Comparison of ENCODE assay signal across 12 mouse cellular contexts in genomic region chr6:38316050-38316449, GRCm38 (mm10). TPM values are rescaled to one million over a fixed set of nuclear protein-coding genes. Genes with fewer than 3 reads are reported as not detected.
A peak's percentile ranks its signal among the peaks of the same experiment; 100 is the strongest.
DNase-seq lines count a peak whose midpoint lies in the region; ATAC-seq and TF ChIP-seq lines count a peak whose summit lies in the region.
"Had no signal": no experiment of that assay in that cellular context is flagged by ENCODE, and none has a peak within 500 bp of the region (broad histone marks: within the 10 kb centered on the region; RNA-seq: fewer than 3 reads in every experiment).

No protein-coding gene starts in this region.

- TF ChIP-seq CTCF in embryonic fibroblast, embryonic 13.5 days (IDR thresholded peaks at IDR 0.05; ENCODE audit: borderline replicate concordance, insufficient read depth, low read length), result no peak
- TF ChIP-seq CTCF in liver, postnatal 0 days (IDR thresholded peaks at IDR 0.05; ENCODE audit: low read depth), result no peak
- no peak for TF ChIP-seq CTCF in layer of hippocampus, adult 2 months (conservative IDR thresholded peaks at IDR 0.05)

- TF ChIP-seq EP300 in liver, postnatal 0 days (IDR thresholded peaks at IDR 0.05; ENCODE audit: low read depth), result peak; percentile 93

- ATAC-seq in heart, embryonic 11.5 days (replicated peaks; ENCODE audit: insufficient number of reproducible peaks, low FRiP score, low TSS enrichment), result peak; percentile 81
- peak; percentile 76 for ATAC-seq in liver, postnatal 0 days
- ATAC-seq: intestine, postnatal 0 days had no signal

- no peaks in the 10 kb centered on the region for H3K9me3 ChIP-seq in heart, embryonic 11.5 days (replicated peaks; ENCODE audit: control insufficient read depth, low read length)
- peaks cover 1% of the 10 kb centered on the region; the same call in 1 of the 2 replicates for H3K9me3 ChIP-seq in liver, postnatal 0 days (ENCODE audit: low read length)
- no peaks in the 10 kb centered on the region for H3K9me3 ChIP-seq in embryonic facial prominence, embryonic 10.5 days
- H3K9me3 ChIP-seq: embryonic facial prominence, embryonic 15.5 days; neural tube, embryonic 15.5 days had no signal

- no peaks in the 10 kb centered on the region for H3K4me1 ChIP-seq in heart, embryonic 11.5 days (ENCODE audit: control insufficient read depth, insufficient read depth, low read length)
- H3K4me1 ChIP-seq in embryonic fibroblast, embryonic 13.5 days (ENCODE audit: control insufficient read depth, insufficient read depth, low read length), result no peaks in the 10 kb centered on the region
- 0 out of 2 replicates have a peak, but pooled peaks cover 4% of the 10 kb centered on the region for H3K4me1 ChIP-seq in liver, postnatal 0 days (ENCODE audit: insufficient read depth)
- H3K4me1 ChIP-seq in embryonic facial prominence, embryonic 10.5 days, result no peaks in the 10 kb centered on the region
- H3K4me1 ChIP-seq: embryonic facial prominence, embryonic 15.5 days; neural tube, embryonic 15.5 days had no signal

- no peak overlapping the region for H3K4me2 ChIP-seq in heart, embryonic 11.5 days
- peak overlapping the region; percentile 37 for H3K4me2 ChIP-seq in liver, postnatal 0 days (ENCODE audit: low read depth, low read length)
- H3K4me2 ChIP-seq: embryonic facial prominence, embryonic 15.5 days; neural tube, embryonic 15.5 days had no signal

- no peak overlapping the region for H3K4me3 ChIP-seq in heart, embryonic 11.5 days (ENCODE audit: low read depth, low read length)
- H3K4me3 ChIP-seq in embryonic fibroblast, embryonic 13.5 days (ENCODE audit: insufficient read depth, low read length), result no peak overlapping the region
- H3K4me3 ChIP-seq in liver, postnatal 0 days (ENCODE audit: low read depth, low read length), result no peak overlapping the region
- H3K4me3 ChIP-seq in layer of hippocampus, adult 2 months, result no peak overlapping the region
- H3K4me3 ChIP-seq in embryonic facial prominence, embryonic 10.5 days, result no peak overlapping the region
- H3K4me3 ChIP-seq: embryonic facial prominence, embryonic 15.5 days; neural tube, embryonic 15.5 days had no signal

- TF ChIP-seq POLR2A in embryonic fibroblast, embryonic 13.5 days (IDR thresholded peaks at IDR 0.05; ENCODE audit: low read depth, low read length), result no peak

- WGBS in heart, embryonic 11.5 days (ENCODE audit: insufficient replicate concordance), result 78% methylated on average over 4 of the region's 4 CpGs
- 91% methylated on average over 4 of the region's 4 CpGs for WGBS in liver, postnatal 0 days (ENCODE audit: insufficient replicate concordance)
- WGBS in embryonic facial prominence, embryonic 10.5 days, result 91% methylated on average over 4 of the region's 4 CpGs

- H3K36me3 ChIP-seq in heart, embryonic 11.5 days (ENCODE audit: control insufficient read depth, insufficient read depth, low read length), result no peaks in the 10 kb centered on the region; the same call in 1 of the 2 replicates
- peaks cover 92% of the 10 kb centered on the region for H3K36me3 ChIP-seq in liver, postnatal 0 days (replicated peaks; ENCODE audit: insufficient read depth, low read length)
- H3K36me3 ChIP-seq in embryonic facial prominence, embryonic 10.5 days (replicated peaks), result no peaks in the 10 kb centered on the region
- H3K36me3 ChIP-seq: embryonic facial prominence, embryonic 15.5 days; neural tube, embryonic 15.5 days had no signal

- intact Hi-C loops in heart, postnatal 10 days (cut with DNase I), result no loop called here

- H3K27ac ChIP-seq in heart, embryonic 11.5 days (ENCODE audit: low read depth, low read length), result no peak overlapping the region
- H3K27ac ChIP-seq in embryonic fibroblast, embryonic 13.5 days (ENCODE audit: insufficient read depth, low read length), result peak overlapping the region; percentile 8; the same call in 1 of the 2 replicates
- peak overlapping the region; percentile 68 for H3K27ac ChIP-seq in liver, postnatal 0 days (ENCODE audit: low read depth)
- H3K27ac ChIP-seq in layer of hippocampus, adult 2 months, result no peak overlapping the region
- no peak overlapping the region for H3K27ac ChIP-seq in embryonic facial prominence, embryonic 10.5 days (replicated peaks)
- H3K27ac ChIP-seq: embryonic facial prominence, embryonic 15.5 days; neural tube, embryonic 15.5 days had no signal

- no peak overlapping the region for H3K9ac ChIP-seq in heart, embryonic 11.5 days (ENCODE audit: low read depth, low read length)
- no peak overlapping the region for H3K9ac ChIP-seq in liver, postnatal 0 days (replicated peaks)
- H3K9ac ChIP-seq: embryonic facial prominence, embryonic 15.5 days; neural tube, embryonic 15.5 days had no signal

- H3K27me3 ChIP-seq in heart, embryonic 11.5 days (ENCODE audit: control insufficient read depth, insufficient read depth, low read length), result no peaks in the 10 kb centered on the region
- no peaks in the 10 kb centered on the region for H3K27me3 ChIP-seq in liver, postnatal 0 days (ENCODE audit: insufficient read depth, low read length)
- no peaks in the 10 kb centered on the region for H3K27me3 ChIP-seq in embryonic facial prominence, embryonic 10.5 days (replicated peaks; ENCODE audit: low read depth, poor library complexity, severe bottlenecking)
- H3K27me3 ChIP-seq: embryonic facial prominence, embryonic 15.5 days; neural tube, embryonic 15.5 days had no signal

- no peak for DNase-seq in heart, postnatal 10 days
- DNase-seq in CD4-positive helper T cell, adult 2 months (ENCODE audit: low read depth, low spot score), result peak; percentile 10
- DNase-seq in liver, postnatal 0 days, result peak; percentile 82
- no peak for DNase-seq in natural killer cell, adult 2 months (ENCODE audit: low spot score in 2 of 2)
- DNase-seq in layer of hippocampus, adult 2 months (ENCODE audit: low spot score in 2 of 2), result no peak
- DNase-seq in embryonic facial prominence, embryonic 10.5 days (ENCODE audit: low spot score), result no peak
- DNase-seq: cerebellum, adult 9-11 months had no signal

RNA-seq across cellular contexts. Expression of gene Zc3hav1l, which starts 17.0 kb away (rescaled TPM):
- 10.4 and 11.6 TPM in 2 replicates for polyA plus RNA-seq in heart, embryonic 11.5 days (2014; fragmentation: Nextera tagmentation; extraction: Ambion mirVana)
- 1 to 10 TPM; 5.7 to 7.6 TPM for total RNA-seq in heart, postnatal 10 days (2021)
- 9.6 and 14.3 TPM in 2 replicates for polyA plus RNA-seq in embryonic fibroblast, embryonic 13.5 days (2011; ENCODE audit: insufficient read length, low read depth, missing spikeins)
- polyA plus RNA-seq in liver, postnatal 0 days (2015; fragmentation: Nextera tagmentation; extraction: Ambion mirVana), result 0.59 and 0.61 TPM in 2 replicates
- total RNA-seq in layer of hippocampus, adult 2 months (2021), result 1 to 10 TPM; 4.5 TPM
- polyA plus RNA-seq in embryonic facial prominence, embryonic 10.5 days (2016; fragmentation: Nextera tagmentation; extraction: Ambion mirVana), result 17.0 and 17.5 TPM in 2 replicates

RNA-seq across cellular contexts. Expression of gene Zc3hav1, which starts 38.4 kb away (rescaled TPM):
- polyA plus RNA-seq in heart, embryonic 11.5 days (2014; fragmentation: Nextera tagmentation; extraction: Ambion mirVana), result 8.0 and 11.3 TPM in 2 replicates
- total RNA-seq in heart, postnatal 10 days (2021), result 10 to 100 TPM; 20.7 to 21.5 TPM
- polyA plus RNA-seq in embryonic fibroblast, embryonic 13.5 days (2011; ENCODE audit: insufficient read length, low read depth, missing spikeins), result 38.3 and 51.3 TPM in 2 replicates
- 14.7 and 16.6 TPM in 2 replicates for polyA plus RNA-seq in liver, postnatal 0 days (2015; fragmentation: Nextera tagmentation; extraction: Ambion mirVana)
- total RNA-seq in layer of hippocampus, adult 2 months (2021), result 1 to 10 TPM; 3.1 to 3.9 TPM
- 1.9 and 2.5 TPM in 2 replicates for polyA plus RNA-seq in embryonic facial prominence, embryonic 10.5 days (2016; fragmentation: Nextera tagmentation; extraction: Ambion mirVana)

Comparison
In these comparisons a context has a peak if more than half of its experiments do, and no peak if none do; other contexts are left out.
1. H3K27ac ChIP-seq: peak in embryonic fibroblast, embryonic 13.5 days (single experiment) and liver, postnatal 0 days (single experiment); none in heart, embryonic 11.5 days (single experiment), layer of hippocampus, adult 2 months (single experiment) and embryonic facial prominence, embryonic 10.5 days (single experiment).
2. DNase-seq: peak in CD4-positive helper T cell, adult 2 months (single experiment) and liver, postnatal 0 days (single experiment); none in heart, postnatal 10 days (0 of 2), natural killer cell, adult 2 months (0 of 2), layer of hippocampus, adult 2 months (0 of 2) and embryonic facial prominence, embryonic 10.5 days (single experiment).